Mouse (Mus musculus) macrophage (primary cell): Measurements from ENCODE around the gene Phf13. TPM values are rescaled to one million over a fixed set of nuclear protein-coding genes. Genes with fewer than 3 reads are reported as not detected.

Source experiments
- H3K27ac ChIP-seq: fragments of 350-480 bp; formaldehyde crosslinking; 2 replicates; pipeline ENCODE4 v1.9.0; 2021
- H3K36me3 ChIP-seq: fragments of 350-480 bp; formaldehyde crosslinking; 2 replicates; pipeline ENCODE4 v1.9.0; 2021; ENCODE audit errors: inconsistent target
- H3K4me3 ChIP-seq: fragments of 350-480 bp; formaldehyde crosslinking; 2 replicates; pipeline ENCODE4 v1.9.0; 2021; ENCODE audit errors: inconsistent target
- H3K79me2 ChIP-seq: fragments of 350-480 bp; formaldehyde crosslinking; 2 replicates; pipeline ENCODE4 v1.9.0; 2021; ENCODE audit errors: inconsistent target
- WGBS: methylation state at CpG from one replicate; pipeline ENCODE4 v1.1.7; 2026; ENCODE audit warnings: inconsistent platforms; ENCODE audit not compliant: missing documents; 5-methylcytosine and 5-hydroxymethylcytosine counted together
- polyA plus RNA-seq: library from polyadenylated mRNA; stranded (reverse); fragments of 250-400 nt; gene quantifications from 3 replicates; pipeline ENCODE4 v1.2.4, GENCODE M21; 2018; ENCODE audit warnings: inconsistent platforms

Gene Phf13
- polyA plus RNA-seq, 1 experiment from 2014 or later: 7.5 TPM

- Histone ChIP-seq H3K27ac (0 out of 2 replicates have a peak overlapping the region, but pooled peaks have one; percentile 25), H3K36me3 (peaks cover 9% of the 10 kb centered on the region; the same call in 1 of the 2 replicates), H3K4me3 (peak overlapping the region; percentile 54), H3K79me2 (peaks cover 35% of the 10 kb centered on the region)
- WGBS: 3% methylated on average over 14 of the region's 14 CpGs
Observed at GRCm38 (mm10) chr4:152008148-152008500, 12.1 kb upstream of the Phf13 start.

GRCm38 (mm10) chr4:152007481-152008147, 11.6 kb upstream of the Phf13 start:
- 69% methylated on average over 8 of the region's 8 CpGs for whole genome bisulfite sequencing
- H3K79me2 ChIP-seq: peaks cover 30% of the 10 kb centered on the region
- no peak overlapping the region for H3K27ac ChIP-seq
- peak overlapping the region; percentile 54; the same call in 1 of the 2 replicates for H3K4me3 ChIP-seq
- peaks cover 4% of the 10 kb centered on the region; the same call in 1 of the 2 replicates for H3K36me3 ChIP-seq

GRCm38 (mm10) chr4:152006812-152007211, 10.8 kb upstream of the Phf13 start:
- no peaks in the 10 kb centered on the region for H3K36me3 ChIP-seq
- H3K4me3 ChIP-seq: no peak overlapping the region
- 93% methylated on average over 3 of the region's 3 CpGs for WGBS
- no peak overlapping the region for H3K27ac ChIP-seq
- peaks cover 22% of the 10 kb centered on the region for H3K79me2 ChIP-seq

GRCm38 (mm10) chr4:152006137-152006536, 10.1 kb upstream of the Phf13 start:
- WGBS: 71% methylated on average over 6 of the region's 6 CpGs
- no peaks in the 10 kb centered on the region for H3K36me3 ChIP-seq
- H3K27ac ChIP-seq: no peak overlapping the region
- no peak overlapping the region for H3K4me3 ChIP-seq
- H3K79me2 ChIP-seq: peaks cover 15% of the 10 kb centered on the region

- WGBS: 97% methylated on average over 3 of the region's 3 CpGs
- Histone ChIP-seq H3K27ac (no peak overlapping the region), H3K36me3 (no peaks in the 10 kb centered on the region), H3K4me3 (no peak overlapping the region), H3K79me2 (no peaks in the 10 kb centered on the region)
Observed at GRCm38 (mm10) chr4:152002063-152002462, 6.0 kb upstream of the Phf13 start.

- WGBS: 86% methylated on average over 4 of the region's 4 CpGs
- Histone ChIP-seq H3K4me3 (no peak overlapping the region), H3K27ac (no peak overlapping the region), H3K79me2 (no peaks in the 10 kb centered on the region), H3K36me3 (no peaks in the 10 kb centered on the region)
Observed at GRCm38 (mm10) chr4:152001335-152001734, 5.3 kb upstream of the Phf13 start.

- H3K79me2 ChIP-seq: no peaks in the 10 kb centered on the region
- no peak overlapping the region for H3K4me3 ChIP-seq
- H3K36me3 ChIP-seq: no peaks in the 10 kb centered on the region
- WGBS: 40% methylated on average over 1 of the region's 4 CpGs
- no peak overlapping the region for H3K27ac ChIP-seq
Observed at GRCm38 (mm10) chr4:152000906-152001305, 4.8 kb upstream of the Phf13 start.

- WGBS: 4% methylated on average over 3 of the region's 3 CpGs
- no peak overlapping the region for H3K27ac ChIP-seq
Observed at GRCm38 (mm10) chr4:151999481-151999880, 3.4 kb upstream of the Phf13 start.

DNA sequence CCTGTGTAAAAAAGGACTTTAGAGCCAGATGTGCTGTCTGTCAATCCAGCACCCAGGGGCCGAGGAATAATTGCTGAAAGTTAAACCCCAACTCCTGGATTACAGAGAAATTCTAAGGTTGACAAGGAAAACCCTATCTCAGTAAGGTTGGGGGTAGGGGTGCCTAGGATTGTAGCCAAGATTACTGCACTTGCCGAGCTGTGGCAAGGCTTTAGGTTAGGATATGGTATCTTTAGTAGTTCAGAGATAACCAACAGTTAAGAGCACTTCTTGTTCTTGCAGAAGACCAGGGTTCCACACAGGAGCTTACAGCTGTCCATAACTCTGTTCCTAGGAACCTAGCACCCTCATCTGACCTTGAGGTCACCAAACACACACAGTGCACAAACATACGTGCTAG, 1.6 kb upstream of the Phf13 start:
- Histone ChIP-seq H3K36me3 (no peaks in the 10 kb centered on the region; the same call in 1 of the 2 replicates), H3K27ac (no peak overlapping the region), H3K79me2 (peaks cover 14% of the 10 kb centered on the region; the same call in 1 of the 2 replicates), H3K4me3 (no peak overlapping the region)
- WGBS: 81% methylated on average over 3 of the region's 3 CpGs

More at GRCm38 (mm10) chr4:151999481-151999880, 3.4 kb upstream of the Phf13 start:
- Histone ChIP-seq H3K79me2 (peaks cover 2% of the 10 kb centered on the region; the same call in 1 of the 2 replicates), H3K36me3 (no peaks in the 10 kb centered on the region), H3K4me3 (no peak overlapping the region)

DNA sequence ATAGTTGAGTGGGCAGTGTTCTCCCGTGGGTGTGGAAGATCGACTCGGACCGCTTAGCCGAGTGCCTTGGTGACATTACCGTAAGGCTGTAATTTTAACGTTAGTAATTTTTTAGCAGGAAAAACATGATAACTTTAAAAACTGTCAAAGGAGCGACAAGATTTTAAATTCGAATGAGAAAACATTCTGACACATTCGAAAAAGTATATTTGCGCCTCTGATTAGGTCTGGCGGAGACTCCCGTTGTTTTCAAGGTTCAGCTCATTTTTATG, 829 bp upstream of the Phf13 start:
- Histone ChIP-seq H3K36me3 (peaks cover 7% of the 10 kb centered on the region; the same call in 1 of the 2 replicates), H3K4me3 (peak overlapping the region; percentile 67), H3K27ac (peak overlapping the region; percentile 49), H3K79me2 (peaks cover 14% of the 10 kb centered on the region; the same call in 1 of the 2 replicates)
- WGBS: 1% methylated on average over 13 of the region's 13 CpGs

- peaks cover 20% of the 10 kb centered on the region; the same call in 1 of the 2 replicates for H3K36me3 ChIP-seq
- H3K79me2 ChIP-seq: peaks cover 14% of the 10 kb centered on the region; the same call in 1 of the 2 replicates
- under 1% methylated on average over 88 of the region's 111 CpGs for WGBS
- no peak overlapping the region for H3K27ac ChIP-seq
- peak overlapping the region; percentile 18; the same call in 1 of the 2 replicates for H3K4me3 ChIP-seq
Observed at GRCm38 (mm10) chr4:151995371-151996172, 486 bp downstream of the Phf13 start.

GRCm38 (mm10) chr4:151994228-151995171, 1.6 kb downstream of the Phf13 start:
- 13% methylated on average over 57 of the region's 61 CpGs for WGBS
- H3K36me3 ChIP-seq: peaks cover 20% of the 10 kb centered on the region; the same call in 1 of the 2 replicates
- H3K27ac ChIP-seq: no peak overlapping the region
- peak overlapping the region; percentile 14; the same call in 1 of the 2 replicates for H3K4me3 ChIP-seq
- H3K79me2 ChIP-seq: peaks cover 14% of the 10 kb centered on the region; the same call in 1 of the 2 replicates

DNA sequence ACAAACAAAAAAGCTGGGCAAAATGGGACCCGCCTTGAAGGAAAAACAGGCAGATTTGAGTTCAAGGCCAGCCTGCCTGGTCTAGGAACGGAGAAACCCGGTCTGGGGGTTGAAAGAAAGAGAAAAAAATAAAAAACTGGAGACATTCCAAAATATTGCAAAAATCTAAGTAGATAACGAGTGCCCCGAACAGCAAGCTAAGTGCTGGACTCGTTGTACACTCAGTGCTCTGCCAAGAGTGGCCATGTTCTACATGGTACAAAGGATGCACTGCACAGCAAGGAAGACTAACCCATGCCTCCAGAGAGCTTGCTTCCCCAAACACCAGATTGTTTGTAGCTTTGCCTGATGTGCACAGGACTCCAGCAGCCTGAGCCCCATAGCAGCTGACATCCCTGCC, 3.0 kb downstream of the Phf13 start:
- peaks cover 20% of the 10 kb centered on the region; the same call in 1 of the 2 replicates for H3K36me3 ChIP-seq
- WGBS: 93% methylated on average over 6 of the region's 6 CpGs
- peaks cover 17% of the 10 kb centered on the region; the same call in 1 of the 2 replicates for H3K79me2 ChIP-seq
- H3K4me3 ChIP-seq: no peak overlapping the region
- no peak overlapping the region for H3K27ac ChIP-seq

- peaks cover 22% of the 10 kb centered on the region; the same call in 1 of the 2 replicates for H3K79me2 ChIP-seq
- no peak overlapping the region for H3K27ac ChIP-seq
- WGBS: 97% methylated on average over 9 of the region's 9 CpGs
- H3K4me3 ChIP-seq: no peak overlapping the region
- peaks cover 20% of the 10 kb centered on the region; the same call in 1 of the 2 replicates for H3K36me3 ChIP-seq
Observed at GRCm38 (mm10) chr4:151992091-151992490, 4.0 kb downstream of the Phf13 start.
